ENCODE assay signal across 21 mouse cellular contexts in genomic region chr6:17051432-17052025, GRCm38 (mm10). TPM values are rescaled to one million over a fixed set of nuclear protein-coding genes. Genes with fewer than 3 reads are reported as not detected.
DNase-seq lines count a peak whose midpoint lies in the region; ATAC-seq and TF ChIP-seq lines count a peak whose summit lies in the region.
"Had no signal": no experiment of that assay in that cellular context is flagged by ENCODE, and none has a peak within 500 bp of the region (broad histone marks: within the 10 kb centered on the region; RNA-seq: fewer than 3 reads in every experiment).

No protein-coding gene starts in this region.

- no peaks in the 10 kb centered on the region for H3K79me2 ChIP-seq in C2C12 (ENCODE audit: control insufficient read depth, insufficient read depth)

- H3K9ac ChIP-seq in lung, embryonic 15.5 days = no peak overlapping the region
- H3K9ac ChIP-seq in stomach, embryonic 14.5 days (replicated peaks; ENCODE audit: low read depth, low read length) = no peak overlapping the region
- H3K9ac ChIP-seq: heart, embryonic 13.5 days; hindbrain, embryonic 12.5 days had no signal

- no peak for TF ChIP-seq POLR2A in lung, adult 2 months (IDR thresholded peaks at IDR 0.05; ENCODE audit: borderline replicate concordance, extremely low read depth, low read depth, low read length)
- TF ChIP-seq POLR2A in cerebellum, adult 2 months (IDR thresholded peaks at IDR 0.05; ENCODE audit: borderline replicate concordance, insufficient read depth, low read length) = no peak

- ATAC-seq in lung, embryonic 15.5 days (ENCODE audit: borderline replicate concordance, extremely low read depth, low FRiP score, low TSS enrichment) = peak; percentile 70; the same call in 1 of the 2 replicates
- ATAC-seq in stomach, embryonic 14.5 days (ENCODE audit: insufficient number of reproducible peaks, insufficient read depth, low FRiP score, low read depth) = peak; percentile 49; the same call in 1 of the 2 replicates
- ATAC-seq: forebrain, embryonic 14.5 days had no signal

- no peaks in the 10 kb centered on the region for H3K79me3 ChIP-seq in C2C12 (ENCODE audit: low read depth)

- H3K4me2 ChIP-seq in lung, embryonic 15.5 days = no peak overlapping the region
- no peak overlapping the region for H3K4me2 ChIP-seq in stomach, embryonic 14.5 days (replicated peaks; ENCODE audit: low read depth, low read length)
- H3K4me2 ChIP-seq: heart, embryonic 13.5 days; hindbrain, embryonic 12.5 days had no signal

- H3K27me3 ChIP-seq in lung, embryonic 15.5 days = no peaks in the 10 kb centered on the region
- H3K27me3 ChIP-seq in C2C12 (ENCODE audit: control insufficient read depth, insufficient read depth, insufficient read length) = no peaks in the 10 kb centered on the region
- H3K27me3 ChIP-seq in stomach, embryonic 14.5 days (ENCODE audit: control insufficient read depth, insufficient read depth, low read length) = no peaks in the 10 kb centered on the region
- H3K27me3 ChIP-seq in cerebellum, adult 2 months (ENCODE audit: control insufficient read depth, insufficient read depth, low read length) = no peaks in the 10 kb centered on the region
- no peaks in the 10 kb centered on the region for H3K27me3 ChIP-seq in limb, embryonic 10.5 days (ENCODE audit: low read depth, poor library complexity, severe bottlenecking)
- H3K27me3 ChIP-seq: hindbrain, embryonic 12.5 days had no signal

- no peak overlapping the region for H3ac ChIP-seq in C2C12 (ENCODE audit: control insufficient read depth, insufficient read length, low read depth)

- H3K4me1 ChIP-seq in lung, embryonic 15.5 days = 0 out of 2 replicates have a peak, but pooled peaks cover 3% of the 10 kb centered on the region
- peaks cover 2% of the 10 kb centered on the region; the same call in 1 of the 2 replicates for H3K4me1 ChIP-seq in lung, adult 2 months (ENCODE audit: control insufficient read depth, insufficient read depth, low read length)
- no peaks in the 10 kb centered on the region for H3K4me1 ChIP-seq in stomach, embryonic 14.5 days (ENCODE audit: control insufficient read depth, insufficient read depth, low read length)
- H3K4me1 ChIP-seq in cerebellum, adult 2 months (ENCODE audit: control insufficient read depth, insufficient read depth, low read length) = no peaks in the 10 kb centered on the region
- no peaks in the 10 kb centered on the region for H3K4me1 ChIP-seq in limb, embryonic 10.5 days
- H3K4me1 ChIP-seq: embryonic facial prominence, embryonic 10.5 days; forebrain, embryonic 10.5 days; hindbrain, embryonic 12.5 days had no signal

- 52% methylated on average over 4 of the region's 4 CpGs for WGBS in lung, embryonic 15.5 days
- 59% methylated on average over 4 of the region's 4 CpGs for WGBS in lung, adult 2 months
- 54% methylated on average over 4 of the region's 4 CpGs for WGBS in stomach, embryonic 14.5 days
- WGBS in cerebellum, adult 2 months = 75% methylated on average over 4 of the region's 4 CpGs
- 79% methylated on average over 4 of the region's 4 CpGs for WGBS in limb, embryonic 10.5 days

- H3K9me3 ChIP-seq in lung, embryonic 15.5 days = no peaks in the 10 kb centered on the region
- H3K9me3 ChIP-seq in stomach, embryonic 14.5 days (ENCODE audit: control insufficient read depth, low read depth, low read length) = no peaks in the 10 kb centered on the region
- H3K9me3 ChIP-seq in limb, embryonic 10.5 days (replicated peaks) = no peaks in the 10 kb centered on the region
- H3K9me3 ChIP-seq: embryonic facial prominence, embryonic 10.5 days; forebrain, embryonic 10.5 days; heart, embryonic 13.5 days; hindbrain, embryonic 12.5 days had no signal

- DNase-seq in lung, adult 2 months = no peak
- peak; percentile 49 for DNase-seq in 3T3-L1 (ENCODE audit: low read depth, low spot score)
- DNase-seq in cerebellum, adult 2 months = no peak
- DNase-seq in c-Kit-positive CD71-positive TER-119-positive erythroid progenitor cells, embryonic 14.5 days (ENCODE audit: low spot score) = no peak
- no peak for DNase-seq in limb, embryonic 10.5 days (ENCODE audit: low spot score)
- DNase-seq: adrenal gland, postnatal 10 days; B cell, adult 2 months; cerebellum, adult 18-20 months; cerebellum, postnatal 10 days; gastrocnemius, adult 2 months; gastrocnemius, postnatal 25 days; heart, postnatal 4 days had no signal

- H3K27ac ChIP-seq in lung, embryonic 15.5 days = peak overlapping the region; percentile 64
- no peak overlapping the region for H3K27ac ChIP-seq in stomach, embryonic 14.5 days (ENCODE audit: low read length)
- no peak overlapping the region for H3K27ac ChIP-seq in cerebellum, adult 2 months (ENCODE audit: insufficient read depth, low read length)
- H3K27ac ChIP-seq in limb, embryonic 10.5 days = no peak overlapping the region
- H3K27ac ChIP-seq: embryonic facial prominence, embryonic 10.5 days; forebrain, embryonic 10.5 days; gastrocnemius, adult 2 months; heart, embryonic 13.5 days; hindbrain, embryonic 12.5 days had no signal

- H3K4me3 ChIP-seq in lung, embryonic 15.5 days = no peak overlapping the region
- no peak overlapping the region for H3K4me3 ChIP-seq in lung, adult 2 months (replicated peaks; ENCODE audit: extremely low read depth, low read depth, low read length)
- no peak overlapping the region for H3K4me3 ChIP-seq in C2C12 (ENCODE audit: insufficient read depth, poor library complexity, severe bottlenecking)
- no peak overlapping the region for H3K4me3 ChIP-seq in stomach, embryonic 14.5 days (ENCODE audit: low read depth, low read length)
- no peak overlapping the region for H3K4me3 ChIP-seq in cerebellum, adult 2 months (replicated peaks; ENCODE audit: insufficient read depth, low read depth, low read length)
- H3K4me3 ChIP-seq in limb, embryonic 10.5 days = no peak overlapping the region
- H3K4me3 ChIP-seq: embryonic facial prominence, embryonic 10.5 days; erythroblast, embryonic 14.5 days; forebrain, embryonic 10.5 days; gastrocnemius, adult 2 months; heart, embryonic 13.5 days; hindbrain, embryonic 12.5 days had no signal

- no peaks in the 10 kb centered on the region for H3K36me3 ChIP-seq in lung, embryonic 15.5 days
- H3K36me3 ChIP-seq in C2C12 (ENCODE audit: control insufficient read depth, insufficient read depth) = no peaks in the 10 kb centered on the region
- H3K36me3 ChIP-seq in stomach, embryonic 14.5 days (ENCODE audit: control insufficient read depth, insufficient read depth, low read length) = no peaks in the 10 kb centered on the region
- no peaks in the 10 kb centered on the region for H3K36me3 ChIP-seq in limb, embryonic 10.5 days
- H3K36me3 ChIP-seq: embryonic facial prominence, embryonic 10.5 days; forebrain, embryonic 10.5 days; heart, embryonic 13.5 days; hindbrain, embryonic 12.5 days had no signal

- TF ChIP-seq CTCF in lung, adult 2 months (IDR thresholded peaks at IDR 0.05; ENCODE audit: insufficient read depth, low read length) = no peak
- TF ChIP-seq CTCF in C2C12 (IDR thresholded peaks at IDR 0.05; ENCODE audit: control insufficient read depth, insufficient read depth, insufficient read length) = no peak
- no peak for TF ChIP-seq CTCF in cerebellum, adult 2 months (IDR thresholded peaks at IDR 0.05; ENCODE audit: borderline replicate concordance, insufficient read depth, low read depth, low read length)

TF ChIP-seq in C2C12, 6 proteins besides CTCF, POLR2A, EP300 and RAD21:
- TF ChIP-seq CEBPB (IDR thresholded peaks at IDR 0.05; ENCODE audit: low read depth) (peak; percentile 69), MYOD1 (IDR thresholded peaks at IDR 0.05; ENCODE audit: control insufficient read depth, insufficient read length, low read depth) (peak; percentile 56), USF1 (IDR thresholded peaks at IDR 0.05; ENCODE audit: low read depth) (no peak)
TF ChIP-seq in C2C12: peak in this region for 2.

RNA-seq across cellular contexts. Expression of gene Tes, which starts 13.4 kb away (rescaled TPM):
- polyA plus RNA-seq in lung, embryonic 15.5 days (2015; fragmentation: Nextera tagmentation; extraction: Ambion mirVana) = 68.3 and 68.6 TPM in 2 replicates
- 15.5 and 20.3 TPM in 2 replicates for polyA plus RNA-seq in lung, adult 2 months (2012; rRNA removed)
- 112 TPM for polyA plus RNA-seq in C2C12 (2012; fragmentation: generic; extraction: Trizol)
- polyA plus RNA-seq in stomach, embryonic 14.5 days (2014; fragmentation: Nextera tagmentation; extraction: Ambion mirVana) = 142 and 144 TPM in 2 replicates
- 2.0 and 2.1 TPM in 2 replicates for polyA plus RNA-seq in cerebellum, adult 2 months (2012; rRNA removed)
- polyA plus RNA-seq in limb, embryonic 10.5 days (2016; fragmentation: Nextera tagmentation; extraction: Ambion mirVana) = 62.9 and 94.2 TPM in 2 replicates
